Mouse (Mus musculus) intestine, embryonic 15.5 days (tissue): ENCODE measurements around the gene Bmper. TPM values are rescaled to one million over a fixed set of nuclear protein-coding genes. Genes with fewer than 3 reads are reported as not detected.

Experiments used
- ATAC-seq: fragments of 200-750 bp; cut with Nextera tagmentation; 2 replicates; pipeline ENCODE4 v1.8.0; 2017; ENCODE audit warnings: moderate TSS enrichment, moderate library complexity
- H3K27ac ChIP-seq: fragments of 300-500 bp; sonication (generic); 2 replicates; pipeline ENCODE4 v1.5.1; 2015; ENCODE audit warnings: mild to moderate bottlenecking, inconsistent platforms
- H3K27me3 ChIP-seq: fragments of 300-500 bp; sonication (generic); replicated peaks from 2 replicates; pipeline ENCODE4 v1.6.1; 2015; ENCODE audit warnings: inconsistent platforms
- H3K36me3 ChIP-seq: fragments of 300-500 bp; sonication (generic); 2 replicates; pipeline ENCODE4 v1.6.1; 2015; ENCODE audit warnings: inconsistent platforms
- H3K4me1 ChIP-seq: fragments of 300-500 bp; sonication (generic); replicated peaks from 2 replicates; pipeline ENCODE4 v1.6.1; 2015; ENCODE audit warnings: inconsistent platforms
- H3K4me2 ChIP-seq: fragments of 300-500 bp; sonication (generic); replicated peaks from 2 replicates; pipeline ENCODE4 v1.6.1; 2015; ENCODE audit warnings: mild to moderate bottlenecking, inconsistent platforms
- H3K4me3 ChIP-seq: fragments of 300-500 bp; sonication (generic); replicated peaks from 2 replicates; pipeline ENCODE4 v1.5.1; 2015; ENCODE audit warnings: inconsistent platforms
- H3K9ac ChIP-seq: fragments of 300-500 bp; sonication (generic); 2 replicates; pipeline ENCODE4 v1.6.1; 2015; ENCODE audit warnings: inconsistent platforms
- H3K9me3 ChIP-seq: fragments of 300-500 bp; sonication (generic); 2 replicates; pipeline ENCODE4 v1.6.1; 2016; ENCODE audit warnings: inconsistent platforms
- WGBS: fragments of 180-500 bp; shearing (Covaris S2); methylation state at CpG from one replicate; pipeline ENCODE4 v1.1.7; 2015; 5-methylcytosine and 5-hydroxymethylcytosine counted together
- polyA plus RNA-seq: library from polyadenylated mRNA; unstranded; fragments of >200 nt; fragmentation: Nextera tagmentation; extraction: Ambion mirVana; gene quantifications from 2 replicates; pipeline ENCODE4 v1.2.1, GENCODE M21; 2015

Bmper gene
- polyA plus RNA-seq, 1 experiment from 2014 or later, result 10.1 TPM

GRCm38 (mm10) chr9:23390118-23390517 is 167.2 kb downstream of the Bmper start:
- no peak for ATAC-seq
- Histone ChIP-seq H3K4me3 (no peak overlapping the region), H3K27ac (no peak overlapping the region), H3K4me2 (no peak overlapping the region), H3K9me3 (no peaks in the 10 kb centered on the region), H3K27me3 (no peaks in the 10 kb centered on the region), H3K4me1 (no peaks in the 10 kb centered on the region), H3K36me3 (no peaks in the 10 kb centered on the region), H3K9ac (no peak overlapping the region)
- WGBS, result 78% methylated on average over 3 of the region's 3 CpGs

GRCm38 (mm10) chr9:23394652-23395317 is 171.9 kb downstream of the Bmper start:
- H3K4me1 ChIP-seq, result 0 out of 2 replicates have a peak, but pooled peaks cover 4% of the 10 kb centered on the region
- no peak for ATAC-seq
- WGBS, result 65% methylated on average over 6 of the region's 6 CpGs

GRCm38 (mm10) chr9:23396186-23396585 is 173.3 kb downstream of the Bmper start:
- no peak overlapping the region for H3K4me3 ChIP-seq
- H3K9ac ChIP-seq, result no peak overlapping the region
- H3K4me1 ChIP-seq, result 0 out of 2 replicates have a peak, but pooled peaks cover 4% of the 10 kb centered on the region
- H3K27ac ChIP-seq, result no peak overlapping the region
- WGBS, result 82% methylated on average over 7 of the region's 7 CpGs
- no peaks in the 10 kb centered on the region for H3K9me3 ChIP-seq
- H3K27me3 ChIP-seq, result no peaks in the 10 kb centered on the region
- H3K36me3 ChIP-seq, result no peaks in the 10 kb centered on the region
- no peak for ATAC-seq
- H3K4me2 ChIP-seq, result no peak overlapping the region

More at GRCm38 (mm10) chr9:23394652-23395317, 171.9 kb downstream of the Bmper start:
- H3K36me3 ChIP-seq, result no peaks in the 10 kb centered on the region
- H3K4me2 ChIP-seq, result no peak overlapping the region
- no peak overlapping the region for H3K27ac ChIP-seq
- H3K4me3 ChIP-seq, result no peak overlapping the region
- no peak overlapping the region for H3K9ac ChIP-seq
- H3K27me3 ChIP-seq, result no peaks in the 10 kb centered on the region
- H3K9me3 ChIP-seq, result no peaks in the 10 kb centered on the region

- no peaks in the 10 kb centered on the region for H3K36me3 ChIP-seq
- no peak overlapping the region for H3K4me2 ChIP-seq
- no peaks in the 10 kb centered on the region for H3K9me3 ChIP-seq
- H3K9ac ChIP-seq, result no peak overlapping the region
- 0 out of 2 replicates have a peak, but pooled peaks cover 4% of the 10 kb centered on the region for H3K4me1 ChIP-seq
- ATAC-seq, result no peak
- H3K4me3 ChIP-seq, result no peak overlapping the region
- no peak overlapping the region for H3K27ac ChIP-seq
- WGBS, result 90% methylated on average over 3 of the region's 3 CpGs
- H3K27me3 ChIP-seq, result no peaks in the 10 kb centered on the region
Observed at GRCm38 (mm10) chr9:23397876-23398275, 175.0 kb downstream of the Bmper start.

- no peak overlapping the region for H3K4me3 ChIP-seq
- no peak overlapping the region for H3K9ac ChIP-seq
- no peak overlapping the region; the same call in 1 of the 2 replicates for H3K27ac ChIP-seq
- ATAC-seq, result peak; percentile 49
- H3K9me3 ChIP-seq, result no peaks in the 10 kb centered on the region
- 29% methylated on average over 6 of the region's 6 CpGs for WGBS
- 0 out of 2 replicates have a peak, but pooled peaks cover 4% of the 10 kb centered on the region for H3K4me1 ChIP-seq
- no peaks in the 10 kb centered on the region for H3K36me3 ChIP-seq
- H3K27me3 ChIP-seq, result no peaks in the 10 kb centered on the region
- H3K4me2 ChIP-seq, result no peak overlapping the region
Observed at GRCm38 (mm10) chr9:23399638-23400284, 176.9 kb downstream of the Bmper start.

- no peak for ATAC-seq
Observed at GRCm38 (mm10) chr9:23407416-23407815, 184.5 kb downstream of the Bmper start.

DNA sequence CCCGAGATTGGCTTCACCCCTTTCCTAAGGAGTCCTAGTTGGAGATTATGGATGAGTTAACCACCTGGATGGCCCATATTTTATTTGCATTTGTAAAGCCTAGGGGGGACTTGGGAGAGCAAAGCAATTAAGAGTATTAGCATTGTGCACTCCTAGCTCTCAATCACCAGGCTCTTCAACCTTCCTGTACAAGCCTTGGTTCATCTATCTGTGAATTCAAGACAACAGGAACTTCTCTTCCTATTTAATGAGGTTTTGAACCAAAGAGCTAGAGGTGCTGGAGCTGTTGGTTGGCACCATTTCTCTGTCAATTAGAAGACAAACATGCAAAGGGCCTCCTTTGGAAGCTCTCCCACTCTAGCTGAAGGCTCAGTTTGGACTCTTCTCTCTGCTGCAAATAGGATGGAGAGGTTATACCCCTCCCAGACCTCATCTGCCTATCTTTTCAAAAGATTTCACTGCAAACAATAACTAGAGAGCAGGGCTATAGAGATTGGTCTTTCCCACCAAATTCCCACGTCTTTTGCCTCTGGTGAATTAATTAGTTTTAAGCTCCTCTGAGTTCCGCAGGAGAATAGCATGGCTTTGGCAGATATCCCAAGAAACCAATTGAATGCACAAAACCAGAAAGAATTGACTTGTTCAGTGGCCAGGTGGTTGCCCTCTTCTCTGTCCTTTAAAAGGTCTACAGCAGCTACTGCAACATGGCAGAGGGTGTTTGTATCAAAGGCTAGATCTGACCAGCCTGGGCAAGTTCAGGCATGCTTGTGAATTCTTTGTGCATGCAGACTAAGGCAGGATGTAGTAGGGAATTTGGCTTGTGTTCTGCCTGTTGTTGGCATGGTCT is 185.3 kb downstream of the Bmper start:
- no peak overlapping the region for H3K4me2 ChIP-seq
- H3K9ac ChIP-seq, result no peak overlapping the region
- no peak overlapping the region for H3K4me3 ChIP-seq
- H3K27me3 ChIP-seq, result no peaks in the 10 kb centered on the region
- no peak for ATAC-seq
- WGBS, result 79% methylated on average over 3 of the region's 3 CpGs
- H3K27ac ChIP-seq, result no peak overlapping the region
- H3K36me3 ChIP-seq, result no peaks in the 10 kb centered on the region
- no peaks in the 10 kb centered on the region for H3K4me1 ChIP-seq
- no peaks in the 10 kb centered on the region for H3K9me3 ChIP-seq

More at GRCm38 (mm10) chr9:23407416-23407815, 184.5 kb downstream of the Bmper start:
- H3K9me3 ChIP-seq, result no peaks in the 10 kb centered on the region
- H3K27me3 ChIP-seq, result no peaks in the 10 kb centered on the region
- no peaks in the 10 kb centered on the region for H3K36me3 ChIP-seq
- H3K9ac ChIP-seq, result no peak overlapping the region
- no peak overlapping the region for H3K27ac ChIP-seq
- no peak overlapping the region for H3K4me3 ChIP-seq
- H3K4me2 ChIP-seq, result no peak overlapping the region
- 57% methylated on average over 6 of the region's 6 CpGs for WGBS
- no peaks in the 10 kb centered on the region for H3K4me1 ChIP-seq

GRCm38 (mm10) chr9:23410567-23410966 is 187.7 kb downstream of the Bmper start:
- H3K4me2 ChIP-seq, result no peak overlapping the region
- no peaks in the 10 kb centered on the region for H3K36me3 ChIP-seq
- WGBS, result 67% methylated on average over 2 of the region's 2 CpGs
- H3K4me3 ChIP-seq, result no peak overlapping the region
- no peak overlapping the region for H3K9ac ChIP-seq
- H3K27ac ChIP-seq, result no peak overlapping the region
- H3K27me3 ChIP-seq, result no peaks in the 10 kb centered on the region
- no peaks in the 10 kb centered on the region for H3K4me1 ChIP-seq
- no peaks in the 10 kb centered on the region for H3K9me3 ChIP-seq
- ATAC-seq, result no peak

- no peak for ATAC-seq
- Histone ChIP-seq H3K4me2 (no peak overlapping the region), H3K27me3 (no peaks in the 10 kb centered on the region), H3K4me1 (no peaks in the 10 kb centered on the region), H3K27ac (no peak overlapping the region), H3K9ac (no peak overlapping the region), H3K9me3 (no peaks in the 10 kb centered on the region), H3K4me3 (no peak overlapping the region), H3K36me3 (no peaks in the 10 kb centered on the region)
- 81% methylated on average over 2 of the region's 2 CpGs for WGBS
Observed at GRCm38 (mm10) chr9:23412956-23413355, 190.1 kb downstream of the Bmper start.

DNA sequence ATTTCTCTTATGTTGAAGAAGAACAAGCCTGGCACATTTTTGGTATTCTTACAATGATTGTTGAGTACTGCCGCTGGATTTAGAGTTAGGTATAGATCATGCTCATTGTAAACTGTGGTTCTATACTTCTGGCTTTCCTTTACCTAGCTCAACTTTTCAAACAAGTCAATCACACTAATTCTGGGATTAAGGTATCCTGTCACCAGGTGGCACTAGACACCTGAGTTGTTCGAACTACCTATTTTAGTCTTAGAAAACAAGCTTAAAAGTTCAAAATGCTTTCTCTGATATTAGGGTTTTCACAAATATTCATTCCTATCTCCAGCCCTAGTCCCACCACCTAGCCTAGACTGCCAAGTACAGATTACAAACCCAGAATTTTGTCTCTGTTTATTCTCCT is 196.2 kb downstream of the Bmper start:
- no peaks in the 10 kb centered on the region for H3K9me3 ChIP-seq
- H3K9ac ChIP-seq, result no peak overlapping the region
- no peaks in the 10 kb centered on the region for H3K27me3 ChIP-seq
- no peaks in the 10 kb centered on the region for H3K36me3 ChIP-seq
- no peak overlapping the region for H3K27ac ChIP-seq
- H3K4me2 ChIP-seq, result no peak overlapping the region
- 85% methylated on average over 2 of the region's 2 CpGs for WGBS
- no peaks in the 10 kb centered on the region for H3K4me1 ChIP-seq
- no peak for ATAC-seq
- no peak overlapping the region for H3K4me3 ChIP-seq

- ATAC-seq, result no peak
- Histone ChIP-seq H3K27ac (no peak overlapping the region), H3K9me3 (no peaks in the 10 kb centered on the region), H3K4me2 (no peak overlapping the region), H3K4me1 (no peaks in the 10 kb centered on the region), H3K9ac (no peak overlapping the region), H3K27me3 (no peaks in the 10 kb centered on the region), H3K36me3 (no peaks in the 10 kb centered on the region), H3K4me3 (no peak overlapping the region)
- WGBS, result 83% methylated on average over 1 of the region's 1 CpGs
Observed at GRCm38 (mm10) chr9:23423748-23424147, 200.9 kb downstream of the Bmper start.

- no peak for ATAC-seq
- H3K4me3 ChIP-seq, result no peak overlapping the region
- no peaks in the 10 kb centered on the region for H3K27me3 ChIP-seq
- H3K36me3 ChIP-seq, result no peaks in the 10 kb centered on the region
- no peaks in the 10 kb centered on the region for H3K9me3 ChIP-seq
- no peak overlapping the region for H3K9ac ChIP-seq
- H3K27ac ChIP-seq, result no peak overlapping the region
- H3K4me2 ChIP-seq, result no peak overlapping the region
- H3K4me1 ChIP-seq, result no peaks in the 10 kb centered on the region
- 88% methylated on average over 2 of the region's 2 CpGs for WGBS
Observed at GRCm38 (mm10) chr9:23432631-23433030, 209.8 kb downstream of the Bmper start.
